Mouse (Mus musculus): ENCODE measurements at regions not wholly inside any gene's neighbourhood (a gene's known extent, or its start where the extent isn't known, plus 50 kb on each side); places are given as distances from the start of the nearest gene placed in this dataset.
"Not testable (repeated sequence)": the region's sequence is repeated elsewhere in the genome, so short reads cannot be mapped to it uniquely, and the experiment has no call there.

DNA sequence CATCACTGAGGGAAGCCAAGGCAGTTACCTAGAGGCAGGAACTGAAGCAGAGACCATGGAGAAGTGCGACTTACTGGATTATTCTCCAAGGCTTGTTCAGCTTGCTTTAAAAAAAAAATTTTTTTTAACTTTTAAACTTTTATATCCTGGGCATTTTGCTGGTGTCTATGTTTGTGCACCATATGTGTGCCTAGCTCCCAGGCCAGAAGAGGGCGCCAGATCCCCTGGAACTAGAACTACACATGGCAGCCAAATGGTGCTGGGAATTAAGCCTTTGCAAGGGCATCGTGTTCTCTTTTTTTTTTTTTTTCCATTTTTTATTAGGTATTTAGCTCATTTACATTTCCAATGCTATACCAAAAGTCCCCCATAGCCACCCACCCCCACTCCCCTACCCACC, 624.7 kb downstream of the Pcdh19 start:
- TF ChIP-seq CTCF (IDR thresholded peaks at IDR 0.05; ENCODE audit: control insufficient read depth, insufficient read depth, insufficient replicate concordance, low read depth, low read length): peak; percentile 8; the same call in 1 of the 2 replicates
- not testable (repeated sequence) for TF ChIP-seq POLR2A (IDR thresholded peaks at IDR 0.05; ENCODE audit: control insufficient read depth, low read depth, low read length)

Measured in testis, adult 2 months (tissue).